Mouse (Mus musculus) MEL (cell line): Measurements from ENCODE around the gene Ak5.

Experiments
- CTCF ChIP-seq, 3 experiments: IDR thresholded peaks in 2 of 3; conservative IDR thresholded peaks in 1 of 3; 2 replicates each; pipeline ENCODE4 v1.5.1; 2011 to 2012; ENCODE audit warnings: low read length in 3 of 3, low read depth in 2 of 3, mild to moderate bottlenecking in 2 of 3, improper control_type of control experiment in 1 of 3, inconsistent platforms in 1 of 3, mixed read lengths in 1 of 3, moderate library complexity in 1 of 3; ENCODE audit not compliant: control insufficient read depth in 1 of 3, insufficient read depth in 1 of 3, poor library complexity in 1 of 3, severe bottlenecking in 1 of 3
- ELF1 ChIP-seq: IDR thresholded peaks from 2 replicates; pipeline ENCODE4 v1.6.1; 2014; ENCODE audit warnings: low read depth, mild to moderate bottlenecking, inconsistent platforms, low read length, improper control_type of control experiment, moderate library complexity
- EP300 ChIP-seq, 2 experiments: IDR thresholded peaks; 2 replicates each; pipeline ENCODE4 v1.6.1; 2011; ENCODE audit warnings: improper control_type of control experiment in 2 of 2, low read length in 2 of 2, low read depth in 1 of 2, mild to moderate bottlenecking in 1 of 2
- HCFC1 ChIP-seq: IDR thresholded peaks from 2 replicates; pipeline ENCODE4 v1.6.1; 2012; ENCODE audit warnings: low read depth, mild to moderate bottlenecking, inconsistent platforms, low read length, improper control_type of control experiment, moderate library complexity
- MAFK ChIP-seq: IDR thresholded peaks from 2 replicates; pipeline ENCODE4 v1.6.1; 2011; ENCODE audit warnings: low read depth, mild to moderate bottlenecking, low read length, improper control_type of control experiment, borderline replicate concordance
- MXI1 ChIP-seq: IDR thresholded peaks from 2 replicates; pipeline ENCODE4 v1.6.1; 2011; ENCODE audit warnings: mild to moderate bottlenecking, low read depth, low read length, improper control_type of control experiment
- POLR2A ChIP-seq, 2 experiments: IDR thresholded peaks; 2 replicates each; pipeline ENCODE4 v1.6.1; 2011 to 2012; ENCODE audit warnings: low read length in 2 of 2, mild to moderate bottlenecking in 2 of 2, control low read depth in 1 of 2, improper control_type of control experiment in 1 of 2, low read depth in 1 of 2, moderate library complexity in 1 of 2; ENCODE audit not compliant: control insufficient read depth in 1 of 2, insufficient read depth in 1 of 2, poor library complexity in 1 of 2
- POLR2AphosphoS2 ChIP-seq: IDR thresholded peaks from 2 replicates; pipeline ENCODE4 v1.6.1; 2011; ENCODE audit warnings: low read length, improper control_type of control experiment
- POLR2AphosphoS5 ChIP-seq: IDR thresholded peaks from 2 replicates; pipeline ENCODE4 v1.6.1; 2012; ENCODE audit warnings: low read depth, borderline replicate concordance, mild to moderate bottlenecking, inconsistent platforms, low read length, moderate library complexity, mixed read lengths
- RAD21 ChIP-seq: IDR thresholded peaks from 2 replicates; pipeline ENCODE4 v1.6.1; 2011; ENCODE audit warnings: mild to moderate bottlenecking, low read depth, low read length, improper control_type of control experiment
- SIN3A ChIP-seq: IDR thresholded peaks from 2 replicates; pipeline ENCODE4 v1.6.1; 2012; ENCODE audit warnings: low read length, improper control_type of control experiment, inconsistent platforms
- ZC3H11A ChIP-seq: IDR thresholded peaks from 2 replicates; pipeline ENCODE4 v1.6.1; 2012; ENCODE audit warnings: low read depth, mild to moderate bottlenecking, inconsistent platforms, low read length, improper control_type of control experiment
- ZKSCAN1 ChIP-seq: IDR thresholded peaks from 2 replicates; pipeline ENCODE4 v1.6.1; 2012; ENCODE audit warnings: low read depth, mild to moderate bottlenecking, inconsistent platforms, low read length, improper control_type of control experiment, moderate library complexity
- ZNF384 ChIP-seq: IDR thresholded peaks from 2 replicates; pipeline ENCODE4 v1.6.1; 2012; ENCODE audit warnings: low read depth, mild to moderate bottlenecking, inconsistent platforms, low read length, improper control_type of control experiment

- no peak for TF ChIP-seq POLR2AphosphoS5
- TF ChIP-seq POLR2AphosphoS2: no peak
- no peak for TF ChIP-seq RAD21
- TF ChIP-seq ZC3H11A: no peak
- TF ChIP-seq CTCF (IDR thresholded peaks at IDR 0.05 in 2 of 3, conservative IDR thresholded peaks at IDR 0.05 in 1 of 3; ENCODE audit: control insufficient read depth in 1 of 3, insufficient read depth in 1 of 3, low read depth in 2 of 3, low read length in 3 of 3, poor library complexity in 1 of 3, severe bottlenecking in 1 of 3): no peak
- no peak for TF ChIP-seq ZKSCAN1
- peak; percentile 67 to 77 for TF ChIP-seq EP300 (IDR thresholded peaks at IDR 0.05; ENCODE audit: low read depth in 1 of 2, low read length in 2 of 2)
- no peak for TF ChIP-seq ZNF384
- TF ChIP-seq HCFC1: no peak
- TF ChIP-seq SIN3A: peak; percentile 29; the same call in 1 of the 2 replicates
- TF ChIP-seq POLR2A (IDR thresholded peaks at IDR 0.05; ENCODE audit: control insufficient read depth in 1 of 2, insufficient read depth in 1 of 2, low read depth in 1 of 2, low read length in 2 of 2, poor library complexity in 1 of 2): 0 out of 4 replicates have a peak, but pooled peaks of 1 of the 2 experiments have one; percentile 28
- TF ChIP-seq MXI1: no peak
- no peak for TF ChIP-seq ELF1
- no peak for TF ChIP-seq MAFK
Observed at GRCm38 (mm10) chr3:152564516-152565113, 103.5 kb downstream of the Ak5 start.
